Mouse (Mus musculus) granulocyte monocyte progenitor cell, adult 5-6 weeks (primary cell): ENCODE data around the gene Pvr. TPM values are rescaled to one million over a fixed set of nuclear protein-coding genes. Genes with fewer than 3 reads are reported as not detected.
"Not testable (repeated sequence)": the region's sequence is repeated elsewhere in the genome, so short reads cannot be mapped to it uniquely, and the experiment has no call there.

Experiments
- ATAC-seq: replicated peaks from 2 replicates; pipeline ENCODE4 v1.8.0; 2016; ENCODE audit warnings: mild to moderate bottlenecking, moderate TSS enrichment, inconsistent platforms; ENCODE audit not compliant: poor library complexity, severe bottlenecking
- total RNA-seq, 2 experiments: library from RNA; stranded (forward) in 1 of 2; stranded (reverse) in 1 of 2; fragments of 200-712, 200-1000 nt in 1 of 2; fragments of >200 nt in 1 of 2; fragmentation: Nextera tagmentation in 1 of 2; gene quantifications; 2 replicates each; pipeline ENCODE4 v1.2.3; 2014 to 2017

Pvr gene
- total RNA-seq, 2 experiments from 2014 or later = 11.3 to 32.3 TPM

- ATAC-seq = no peak
These were observed 15.0 kb upstream of the Pvr start for GRCm38 (mm10) chr7:19935961-19936360.

- ATAC-seq = peak; percentile 49
These were observed 14.3 kb upstream of the Pvr start for GRCm38 (mm10) chr7:19935171-19935751.

DNA sequence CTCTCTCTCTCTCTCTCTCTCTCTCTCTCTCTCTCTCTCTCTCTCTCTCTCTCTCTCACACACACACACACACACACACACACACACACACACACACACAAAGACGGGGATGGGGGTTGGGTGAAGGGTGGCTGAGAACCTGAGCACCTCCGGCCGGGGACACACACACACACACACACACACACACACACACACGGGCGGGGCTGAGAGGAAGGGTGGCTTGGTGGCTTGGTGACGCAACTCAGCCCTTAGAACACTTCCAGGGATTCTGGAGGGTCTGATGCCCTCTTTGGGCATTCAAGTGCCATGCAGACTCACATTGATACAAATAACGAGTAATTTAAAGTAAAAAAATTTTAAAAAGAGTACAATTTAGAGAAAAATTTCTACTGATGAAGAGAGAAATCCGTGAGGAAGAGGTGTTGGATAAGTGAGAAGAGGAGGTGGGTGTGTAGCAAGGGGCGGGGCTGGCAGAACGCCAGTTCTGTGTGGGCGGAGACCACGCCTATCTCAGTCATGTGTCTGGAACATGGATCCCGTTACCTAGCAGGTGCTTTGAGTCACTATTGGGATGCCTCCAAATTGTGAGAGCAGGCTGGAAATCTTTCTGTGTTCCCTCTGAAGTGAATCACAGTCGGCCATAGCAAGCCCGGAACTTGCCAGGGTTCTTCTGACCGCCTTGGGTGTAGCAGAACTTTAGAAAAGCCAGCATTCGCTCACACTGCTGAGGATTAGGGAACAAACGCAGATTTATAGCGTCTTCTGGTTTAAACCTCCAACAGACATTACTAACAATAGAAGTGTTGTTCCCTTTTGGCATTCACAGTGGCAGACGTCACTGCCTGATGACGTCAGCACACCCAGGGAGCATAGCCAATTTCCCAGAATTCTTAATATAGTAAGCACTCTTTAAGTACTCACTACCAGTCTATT, 12.2 kb upstream of the Pvr start:
- ATAC-seq = peak; percentile 52

DNA sequence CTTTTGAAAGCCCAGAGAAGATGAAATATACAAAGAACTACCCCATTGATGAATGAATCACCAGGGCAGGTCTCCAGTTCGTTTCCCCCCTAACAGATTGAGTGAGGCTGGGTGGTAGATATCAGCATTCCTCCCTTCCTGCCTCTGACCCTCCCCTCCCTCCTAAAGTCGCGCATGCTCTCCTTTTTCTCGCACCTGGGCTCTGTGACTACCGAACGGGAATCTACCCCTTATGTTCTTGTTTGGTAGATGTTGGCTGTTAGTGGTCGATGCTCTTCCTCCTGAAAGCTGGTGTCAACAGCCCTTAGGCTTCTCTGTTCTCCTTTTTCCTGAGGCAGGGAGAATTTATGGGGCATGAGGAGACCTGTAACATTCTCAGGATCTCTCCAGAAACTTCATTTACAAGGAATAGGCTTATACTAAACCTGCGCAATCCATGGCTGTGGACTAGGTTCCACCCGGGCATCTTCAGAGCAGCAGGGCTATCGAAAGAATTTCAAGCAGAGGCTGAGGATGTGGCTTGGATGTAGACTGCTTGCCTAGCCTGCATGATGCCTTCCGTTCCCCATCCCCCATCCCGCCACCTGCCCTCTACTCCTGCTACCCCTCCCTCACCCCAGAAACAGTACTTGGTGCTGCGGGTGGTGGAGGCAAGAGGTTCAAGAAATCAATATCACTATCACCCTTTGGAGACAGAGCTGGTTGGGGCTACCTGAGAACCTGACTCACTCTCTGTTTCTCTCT, 11.3 kb upstream of the Pvr start:
- ATAC-seq = no peak

- not testable (repeated sequence) for ATAC-seq
These were observed 9.5 kb upstream of the Pvr start for GRCm38 (mm10) chr7:19930481-19930880.

GRCm38 (mm10) chr7:19928486-19928885, 7.5 kb upstream of the Pvr start:
- ATAC-seq = no peak

DNA sequence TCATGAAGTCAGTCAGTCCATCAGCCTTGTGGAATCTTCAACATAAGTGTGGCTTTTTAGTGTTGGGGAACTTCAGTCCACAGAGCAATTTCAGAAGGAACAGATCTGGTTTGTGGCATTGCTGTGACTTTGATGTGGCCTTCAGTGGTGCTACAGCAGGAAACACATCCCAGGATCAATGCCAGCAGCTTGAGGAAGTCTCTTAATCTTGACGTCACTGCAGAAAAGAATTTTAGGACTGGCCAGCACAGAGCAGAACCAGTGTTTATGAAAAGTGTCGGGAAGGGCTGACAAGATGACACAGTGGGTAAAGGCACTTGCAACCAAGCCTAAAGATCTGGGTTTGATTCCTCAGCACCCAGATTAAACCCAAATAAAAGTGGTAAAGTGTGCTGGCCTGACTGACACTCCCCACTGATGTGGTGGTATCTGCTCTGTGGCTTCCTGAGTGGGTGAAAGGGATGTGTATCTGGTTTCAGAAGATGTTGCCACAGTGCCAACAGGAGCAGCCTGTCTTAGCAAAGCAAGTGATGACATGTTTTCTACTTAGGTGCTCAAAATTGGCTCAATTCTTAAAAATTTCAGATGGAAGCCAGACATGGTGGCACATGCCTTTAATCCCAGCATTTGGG, 6.0 kb upstream of the Pvr start:
- ATAC-seq = peak; percentile 70

DNA sequence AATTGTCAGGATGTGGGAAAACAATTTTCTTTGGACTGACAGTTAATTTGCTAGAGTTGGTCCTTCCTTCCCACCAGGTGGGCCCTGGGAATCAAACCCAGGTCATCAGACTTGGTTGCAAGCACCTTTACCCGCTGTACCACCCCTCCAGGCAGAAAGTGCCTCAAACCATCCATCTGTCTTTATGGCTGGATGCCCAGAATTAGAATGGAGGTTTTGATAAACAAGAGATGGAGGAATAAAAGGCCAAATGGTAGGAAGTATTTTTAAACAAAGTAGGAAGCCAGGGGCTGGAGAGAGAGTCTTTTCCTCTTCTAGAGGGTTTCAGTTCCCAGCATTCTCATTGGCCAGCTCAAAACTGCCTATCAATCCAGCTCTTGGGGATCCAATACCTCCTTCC, 4.4 kb upstream of the Pvr start:
- ATAC-seq = no peak

- no peak for ATAC-seq
These were observed 2.8 kb upstream of the Pvr start for GRCm38 (mm10) chr7:19923797-19924196.

GRCm38 (mm10) chr7:19923354-19923753, 2.4 kb upstream of the Pvr start:
- peak; percentile 42 for ATAC-seq

DNA sequence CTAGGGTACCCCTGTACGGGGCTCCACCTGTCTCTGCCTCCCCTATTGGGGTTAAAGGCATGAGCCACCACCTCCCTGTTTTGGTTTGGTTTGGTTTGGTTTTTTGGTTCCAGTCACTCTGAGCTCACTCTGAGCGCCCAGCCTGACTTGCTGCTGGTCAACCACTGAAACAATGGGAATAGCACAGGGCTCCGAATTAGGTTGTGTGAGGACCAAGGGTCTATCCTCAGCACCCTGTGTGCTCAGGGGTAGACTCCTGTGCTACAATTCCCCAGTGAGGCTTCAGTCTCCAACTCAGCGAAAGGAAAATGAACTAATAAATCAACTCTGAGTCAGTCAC, 824 bp downstream of the Pvr start:
- no peak for ATAC-seq

- no peak for ATAC-seq
These were observed 6.4 kb downstream of the Pvr start for GRCm38 (mm10) chr7:19914558-19914957.

GRCm38 (mm10) chr7:19911695-19912524, 9.1 kb downstream of the Pvr start:
- no peak for ATAC-seq

DNA sequence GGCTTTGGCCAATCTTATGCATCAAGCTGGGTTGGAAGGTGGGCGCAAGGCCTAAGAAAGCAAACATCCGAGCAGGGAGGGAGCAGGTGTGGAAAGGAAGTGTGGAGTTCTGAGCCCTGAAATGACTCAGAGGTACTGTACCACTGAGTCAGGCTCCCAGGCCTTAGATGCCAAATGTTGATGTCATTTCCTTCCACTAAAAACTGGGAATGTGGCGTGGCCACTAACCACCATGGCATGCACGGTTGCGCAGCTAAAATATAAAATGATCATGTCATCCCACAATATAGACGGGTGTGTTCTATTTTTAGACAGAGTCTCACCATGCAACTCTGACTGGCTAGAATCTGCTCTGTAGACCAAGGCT, 9.7 kb downstream of the Pvr start:
- ATAC-seq = no peak

DNA sequence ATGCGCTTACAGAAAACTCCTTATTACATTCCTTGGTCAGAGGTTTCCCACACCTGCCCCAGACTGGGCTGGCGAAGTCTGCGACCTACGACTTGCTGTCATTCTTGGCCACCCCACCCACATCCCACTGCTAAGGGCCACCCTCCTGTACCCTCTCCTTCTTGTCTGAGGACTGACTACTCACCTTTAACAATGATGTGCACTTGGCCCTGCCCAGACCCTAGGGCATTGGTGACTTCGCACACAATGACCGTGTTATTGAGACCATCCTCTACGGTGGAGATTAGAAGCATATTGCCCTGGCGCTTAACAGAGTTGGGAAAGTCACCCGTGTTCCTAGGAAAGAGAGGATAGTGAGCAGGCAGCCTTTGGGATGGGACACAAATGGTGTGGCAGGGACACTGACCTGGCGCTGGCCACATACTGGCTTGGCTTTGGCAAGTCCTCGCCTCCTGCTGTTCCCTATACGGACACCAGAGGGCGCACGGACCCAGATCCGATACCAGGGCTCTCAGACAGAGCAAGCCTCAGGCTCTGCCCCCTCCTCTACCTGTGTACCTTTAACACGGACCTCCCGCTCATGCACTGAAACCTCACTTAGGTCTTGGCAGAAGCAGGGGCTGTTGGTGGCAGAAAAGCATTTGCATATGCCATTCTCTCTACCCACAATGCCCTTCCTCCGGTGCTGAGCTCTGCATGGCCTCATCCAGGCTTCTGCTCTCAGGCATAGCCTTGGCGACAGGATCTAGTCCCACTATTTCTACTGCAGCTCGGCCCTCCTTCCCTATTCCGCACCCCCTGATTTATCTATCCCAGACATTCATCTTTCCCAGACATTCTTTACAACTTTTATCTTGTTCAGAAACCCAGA, 10.3 kb downstream of the Pvr start:
- peak; percentile 97 for ATAC-seq

GRCm38 (mm10) chr7:19889881-19890280, 31.1 kb downstream of the Pvr start:
- peak; percentile 68 for ATAC-seq

DNA sequence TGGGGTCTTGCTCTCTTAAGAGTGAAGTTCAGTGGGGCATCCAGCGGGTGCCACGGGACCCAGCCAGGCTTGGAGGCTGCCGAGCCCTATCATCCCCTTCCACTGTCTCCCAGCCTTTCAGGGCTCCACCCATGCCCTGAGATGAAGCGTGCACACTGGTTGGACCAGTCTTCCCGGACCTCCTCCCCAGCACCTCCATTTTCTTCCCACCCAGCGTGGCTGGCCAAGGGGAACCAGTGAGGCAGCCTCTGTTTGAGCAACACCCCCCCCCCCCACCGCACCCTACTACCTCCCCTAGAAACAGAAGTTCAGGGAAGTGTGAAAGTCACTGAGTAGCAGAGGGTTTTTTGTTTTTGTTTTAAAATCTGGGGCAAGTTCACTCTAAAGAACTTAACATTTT, 33.1 kb downstream of the Pvr start, which contains the start of gene Ceacam19:
Gene Ceacam19 (minus strand): TSS at position 117 of the 400 bp plus-strand sequence.
- peak; percentile 67 for ATAC-seq

DNA sequence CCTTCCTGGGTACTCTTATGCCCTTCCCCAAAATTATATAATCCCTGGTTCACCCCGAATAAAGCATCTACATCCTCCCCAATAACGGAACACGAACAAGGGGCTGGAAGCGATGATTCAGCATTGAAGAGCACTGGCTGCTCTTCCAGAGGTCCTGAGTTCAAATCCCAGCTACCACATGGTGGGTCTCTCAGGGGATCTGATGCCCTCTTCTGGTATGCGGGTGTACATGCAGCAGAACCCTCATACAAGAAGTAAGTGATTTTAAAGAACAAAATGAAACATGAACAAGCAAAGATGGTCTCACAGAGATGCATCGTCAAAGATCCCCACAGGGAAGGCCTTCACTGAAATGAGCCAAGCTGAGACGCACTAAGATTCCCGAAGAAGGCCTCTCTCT, 40.2 kb downstream of the Pvr start:
- no peak for ATAC-seq
